In genomic region chr4:46454097-46454864, GRCm38 (mm10) we compare ENCODE assay signal across 10 mouse cellular contexts. TPM values are rescaled to one million over a fixed set of nuclear protein-coding genes. Genes with fewer than 3 reads are reported as not detected.
DNase-seq lines count a peak whose midpoint lies in the region; ATAC-seq lines count a peak whose summit lies in the region.
"Had no signal": no experiment of that assay in that cellular context is flagged by ENCODE, and none has a peak within 500 bp of the region (broad histone marks: within the 10 kb centered on the region; RNA-seq: fewer than 3 reads in every experiment).

No protein-coding gene starts in this region.

- WGBS in heart, embryonic 14.5 days, result 68% methylated on average over 5 of the region's 5 CpGs
- WGBS in intestine, embryonic 16.5 days, result 68% methylated on average over 5 of the region's 5 CpGs

- ATAC-seq in heart, embryonic 14.5 days (ENCODE audit: insufficient number of reproducible peaks, insufficient read depth, low FRiP score, low read depth), result no peak
- no peak for ATAC-seq in intestine, embryonic 16.5 days

- no peak overlapping the region; a peak in 1 of 4 replicates for H3K27ac ChIP-seq in heart, embryonic 14.5 days (replicated peaks in 1 of 2; ENCODE audit: control insufficient read depth in 1 of 2, insufficient read depth in 1 of 2, low read depth in 2 of 2, low read length in 2 of 2)
- H3K27ac ChIP-seq in intestine, embryonic 16.5 days (ENCODE audit: low read length), result no peak overlapping the region

- no peaks in the 10 kb centered on the region for H3K9me3 ChIP-seq in heart, embryonic 14.5 days (ENCODE audit: control insufficient read depth, low read length)
- H3K9me3 ChIP-seq in intestine, embryonic 16.5 days (ENCODE audit: control insufficient read depth, low read length), result no peaks in the 10 kb centered on the region

- peak overlapping the region; percentile 18; the same call in 1 of the 2 replicates for H3K9ac ChIP-seq in heart, embryonic 14.5 days (ENCODE audit: low read length)
- H3K9ac ChIP-seq in intestine, embryonic 16.5 days (ENCODE audit: low read depth, low read length), result no peak overlapping the region

- H3K4me1 ChIP-seq in heart, embryonic 14.5 days (ENCODE audit: control insufficient read depth in 2 of 2, insufficient read depth in 2 of 2, low read length in 2 of 2), result peaks cover 14 to 49% of the 10 kb centered on the region in 2 experiments
- peaks cover 38% of the 10 kb centered on the region for H3K4me1 ChIP-seq in intestine, embryonic 16.5 days (ENCODE audit: control insufficient read depth, insufficient read depth, low read length)

- no peak overlapping the region for H3K4me3 ChIP-seq in heart, embryonic 14.5 days (ENCODE audit: control insufficient read depth in 1 of 2, insufficient read depth in 1 of 2, low read depth in 1 of 2, low read length in 2 of 2)
- no peak overlapping the region for H3K4me3 ChIP-seq in intestine, embryonic 16.5 days (ENCODE audit: low read length)

- H3K4me2 ChIP-seq in heart, embryonic 14.5 days (ENCODE audit: low read length), result peak overlapping the region; percentile 14
- H3K4me2 ChIP-seq in intestine, embryonic 16.5 days (ENCODE audit: low read depth, low read length), result peak overlapping the region; percentile 76; the same call in 1 of the 2 replicates

- H3K36me3 ChIP-seq in heart, embryonic 14.5 days (ENCODE audit: control insufficient read depth, insufficient read depth, low read length), result no peaks in the 10 kb centered on the region
- no peaks in the 10 kb centered on the region for H3K36me3 ChIP-seq in intestine, embryonic 16.5 days (ENCODE audit: control insufficient read depth, insufficient read depth, low read length)

- no peaks in the 10 kb centered on the region for H3K27me3 ChIP-seq in heart, embryonic 14.5 days (ENCODE audit: control insufficient read depth, insufficient read depth, low read length)
- no peaks in the 10 kb centered on the region for H3K27me3 ChIP-seq in intestine, embryonic 16.5 days (replicated peaks; ENCODE audit: control insufficient read depth, insufficient read depth, low read length)

- DNase-seq in heart, postnatal 4 days, result no peak
- DNase-seq in thymus, postnatal 0 days (ENCODE audit: low spot score), result peak; percentile 25
- no peak for DNase-seq in thymus, postnatal 10 days (ENCODE audit: low spot score in 2 of 2)
- no peak for DNase-seq in adipocyte (ENCODE audit: low spot score)
- DNase-seq in adrenal gland, postnatal 25 days, result no peak
- no peak for DNase-seq in heart, adult 18-20 months
- DNase-seq: cerebellum, adult 11-12 months had no signal

RNA-seq across cellular contexts. Expression of gene Anp32b, which starts 3.6 kb away (rescaled TPM):
- 136 and 139 TPM in 2 replicates for polyA plus RNA-seq in heart, embryonic 14.5 days (2014; fragmentation: Nextera tagmentation; extraction: Ambion mirVana)
- total RNA-seq in heart, postnatal 4 days (2021), result 100 to 1,000 TPM; 121 to 122 TPM
- 356 and 374 TPM in 2 replicates for polyA plus RNA-seq in thymus, postnatal 0 days (2015; fragmentation: Nextera tagmentation; extraction: Ambion mirVana)
- 185 and 206 TPM in 2 replicates for polyA plus RNA-seq in intestine, embryonic 16.5 days (2015; fragmentation: Nextera tagmentation; extraction: Ambion mirVana)
- total RNA-seq in adrenal gland, postnatal 25 days (2021), result 140 and 161 TPM in 2 replicates
- total RNA-seq in heart, adult 18-20 months (2021), result 10 to 100 TPM; 55.2 to 56.6 TPM

RNA-seq across cellular contexts. Expression of gene Nans, which starts 34.8 kb away (rescaled TPM):
- 48.6 and 50.1 TPM in 2 replicates for polyA plus RNA-seq in heart, embryonic 14.5 days (2014; fragmentation: Nextera tagmentation; extraction: Ambion mirVana)
- 10 to 100 TPM; 42.4 to 45.0 TPM for total RNA-seq in heart, postnatal 4 days (2021)
- polyA plus RNA-seq in thymus, postnatal 0 days (2015; fragmentation: Nextera tagmentation; extraction: Ambion mirVana), result 111 and 114 TPM in 2 replicates
- polyA plus RNA-seq in intestine, embryonic 16.5 days (2015; fragmentation: Nextera tagmentation; extraction: Ambion mirVana), result 112 and 120 TPM in 2 replicates
- 35.0 and 38.5 TPM in 2 replicates for total RNA-seq in adrenal gland, postnatal 25 days (2021)
- total RNA-seq in heart, adult 18-20 months (2021), result 10 to 100 TPM; 14.9 to 19.2 TPM

RNA-seq across cellular contexts. Expression of gene Hemgn, which starts 41.0 kb away (rescaled TPM):
- 0.50 and 1.3 TPM in 2 replicates for polyA plus RNA-seq in heart, embryonic 14.5 days (2014; fragmentation: Nextera tagmentation; extraction: Ambion mirVana)
- under 1 TPM in 1 of 2 experiments, not detected in 1; 0.36 TPM for total RNA-seq in heart, postnatal 4 days (2021)
- 5.3 and 6.8 TPM in 2 replicates for polyA plus RNA-seq in thymus, postnatal 0 days (2015; fragmentation: Nextera tagmentation; extraction: Ambion mirVana)
- polyA plus RNA-seq in intestine, embryonic 16.5 days (2015; fragmentation: Nextera tagmentation; extraction: Ambion mirVana), result 2.6 and 8.1 TPM in 2 replicates
- not detected in 2 replicates for total RNA-seq in adrenal gland, postnatal 25 days (2021)
- under 1 TPM; 0.15 TPM for total RNA-seq in heart, adult 18-20 months (2021)
- total RNA-seq: left cerebral cortex, postnatal 36 days had no signal
